In the genomic region with DNA sequence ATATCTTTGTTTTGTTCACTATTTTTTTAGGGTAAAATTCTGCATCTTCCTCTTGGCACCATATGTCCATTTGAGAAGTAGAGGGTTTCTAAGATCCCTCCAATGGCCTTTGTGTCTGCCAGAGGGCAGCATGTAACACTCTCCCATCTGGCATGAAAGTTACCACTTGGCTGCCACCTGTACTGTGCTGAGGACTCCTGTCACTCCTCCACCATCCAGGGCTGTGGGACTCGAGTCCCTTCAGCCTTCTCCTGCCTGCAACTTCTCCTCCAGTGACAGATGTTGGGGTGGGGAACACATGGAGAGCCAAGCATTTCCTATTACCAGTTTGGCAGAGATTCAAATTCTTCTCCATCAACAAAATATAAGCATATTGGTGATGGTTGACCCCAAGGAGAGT, we compare ENCODE assay signal across 12 mouse cellular contexts.
DNase-seq lines count a peak whose midpoint lies in the region; ATAC-seq and TF ChIP-seq lines count a peak whose summit lies in the region.
"Had no signal": no experiment of that assay in that cellular context is flagged by ENCODE, and none has a peak within 500 bp of the region (broad histone marks: within the 10 kb centered on the region; RNA-seq: fewer than 3 reads in every experiment).

No protein-coding gene starts in this region.

- no peak for TF ChIP-seq CTCF in midbrain, postnatal 0 days (IDR thresholded peaks at IDR 0.05)
- TF ChIP-seq CTCF in hindbrain, postnatal 0 days (IDR thresholded peaks at IDR 0.05; ENCODE audit: low read depth), result 0 out of 2 replicates have a peak, but pooled peaks have one; percentile 23
- TF ChIP-seq CTCF in left cerebral cortex, adult 2 months (IDR thresholded peaks at IDR 0.05), result no peak

- no peaks in the 10 kb centered on the region for H3K9me3 ChIP-seq in hindbrain, embryonic 13.5 days
- H3K9me3 ChIP-seq in hindbrain, embryonic 12.5 days (replicated peaks), result no peaks in the 10 kb centered on the region
- no peaks in the 10 kb centered on the region for H3K9me3 ChIP-seq in midbrain, postnatal 0 days (ENCODE audit: low read length)
- H3K9me3 ChIP-seq in midbrain, embryonic 14.5 days (ENCODE audit: control insufficient read depth, low read length), result no peaks in the 10 kb centered on the region
- no peaks in the 10 kb centered on the region for H3K9me3 ChIP-seq in hindbrain, postnatal 0 days (ENCODE audit: low read length)

- no peak overlapping the region for H3K9ac ChIP-seq in hindbrain, embryonic 13.5 days
- no peak overlapping the region for H3K9ac ChIP-seq in hindbrain, embryonic 12.5 days
- no peak overlapping the region for H3K9ac ChIP-seq in midbrain, postnatal 0 days (replicated peaks; ENCODE audit: low read length, poor library complexity, severe bottlenecking)
- no peak overlapping the region for H3K9ac ChIP-seq in midbrain, embryonic 14.5 days (replicated peaks; ENCODE audit: low read length)
- no peak overlapping the region for H3K9ac ChIP-seq in hindbrain, postnatal 0 days (replicated peaks; ENCODE audit: low read length)

- 54% methylated on average over 1 of the region's 1 CpGs for WGBS in hindbrain, embryonic 13.5 days
- WGBS in hindbrain, embryonic 12.5 days, result 53% methylated on average over 1 of the region's 1 CpGs
- 45% methylated on average over 1 of the region's 1 CpGs for WGBS in midbrain, postnatal 0 days
- 50% methylated on average over 1 of the region's 1 CpGs for WGBS in midbrain, embryonic 14.5 days
- WGBS in hindbrain, postnatal 0 days, result 36% methylated on average over 1 of the region's 1 CpGs

- peaks cover 23% of the 10 kb centered on the region for H3K4me1 ChIP-seq in hindbrain, embryonic 13.5 days (replicated peaks)
- peaks cover 14% of the 10 kb centered on the region for H3K4me1 ChIP-seq in hindbrain, embryonic 12.5 days
- no peaks in the 10 kb centered on the region for H3K4me1 ChIP-seq in midbrain, postnatal 0 days (ENCODE audit: insufficient read depth, low read length)
- H3K4me1 ChIP-seq in midbrain, embryonic 14.5 days (ENCODE audit: control insufficient read depth, insufficient read depth, low read length), result peaks cover 20% of the 10 kb centered on the region
- H3K4me1 ChIP-seq in hindbrain, postnatal 0 days (ENCODE audit: insufficient read depth, low read length), result peaks cover 11% of the 10 kb centered on the region

- intact Hi-C loops in left cerebral cortex, adult 2 months (cut with DNase I), result no loop called here

- DNase-seq in midbrain, postnatal 0 days (ENCODE audit: low spot score), result peak; percentile 80
- no peak for DNase-seq in midbrain, embryonic 14.5 days
- DNase-seq in cerebellum, postnatal 10 days, result peak; percentile 84 to 90
- peak; percentile 71 for DNase-seq in hindbrain, postnatal 0 days (ENCODE audit: low spot score)
- DNase-seq in left cerebral cortex, adult 2 months (ENCODE audit: extremely low spot score in 1 of 2, low spot score in 2 of 2), result no peak
- DNase-seq in testis, postnatal 14 days (ENCODE audit: low spot score), result no peak
- DNase-seq: adrenal gland, postnatal 36 days; heart, postnatal 14 days had no signal

- no peaks in the 10 kb centered on the region for H3K36me3 ChIP-seq in hindbrain, embryonic 13.5 days
- H3K36me3 ChIP-seq in hindbrain, embryonic 12.5 days, result no peaks in the 10 kb centered on the region
- H3K36me3 ChIP-seq in midbrain, postnatal 0 days (ENCODE audit: insufficient read depth, low read length), result no peaks in the 10 kb centered on the region
- H3K36me3 ChIP-seq in midbrain, embryonic 14.5 days (ENCODE audit: control insufficient read depth, insufficient read depth, low read length), result no peaks in the 10 kb centered on the region
- H3K36me3 ChIP-seq in hindbrain, postnatal 0 days (ENCODE audit: insufficient read depth, low read length), result no peaks in the 10 kb centered on the region

- no peaks in the 10 kb centered on the region for H3K27me3 ChIP-seq in hindbrain, embryonic 13.5 days
- H3K27me3 ChIP-seq in hindbrain, embryonic 12.5 days, result no peaks in the 10 kb centered on the region
- H3K27me3 ChIP-seq in midbrain, postnatal 0 days (ENCODE audit: insufficient read depth, low read length), result no peaks in the 10 kb centered on the region
- no peaks in the 10 kb centered on the region for H3K27me3 ChIP-seq in midbrain, embryonic 14.5 days (ENCODE audit: control insufficient read depth, insufficient read depth, low read length)
- no peaks in the 10 kb centered on the region for H3K27me3 ChIP-seq in hindbrain, postnatal 0 days (ENCODE audit: insufficient read depth, low read length)

- H3K27ac ChIP-seq in hindbrain, embryonic 13.5 days, result no peak overlapping the region; the same call in 1 of the 2 replicates
- H3K27ac ChIP-seq in hindbrain, embryonic 12.5 days, result no peak overlapping the region
- no peak overlapping the region for H3K27ac ChIP-seq in midbrain, postnatal 0 days (ENCODE audit: low read depth, low read length)
- no peak overlapping the region for H3K27ac ChIP-seq in midbrain, embryonic 14.5 days (replicated peaks; ENCODE audit: low read depth, low read length)
- no peak overlapping the region for H3K27ac ChIP-seq in hindbrain, postnatal 0 days
- H3K27ac ChIP-seq in left cerebral cortex, adult 2 months, result no peak overlapping the region

- H3K4me3 ChIP-seq in hindbrain, embryonic 13.5 days, result no peak overlapping the region
- no peak overlapping the region for H3K4me3 ChIP-seq in hindbrain, embryonic 12.5 days
- H3K4me3 ChIP-seq in midbrain, postnatal 0 days (ENCODE audit: low read depth, low read length), result no peak overlapping the region
- H3K4me3 ChIP-seq in midbrain, embryonic 14.5 days (replicated peaks; ENCODE audit: low read depth, low read length), result no peak overlapping the region
- H3K4me3 ChIP-seq in hindbrain, postnatal 0 days (ENCODE audit: low read length), result no peak overlapping the region
- H3K4me3 ChIP-seq in left cerebral cortex, adult 2 months, result no peak overlapping the region

- peak; percentile 64 for ATAC-seq in hindbrain, embryonic 13.5 days (ENCODE audit: low FRiP score)
- ATAC-seq in hindbrain, embryonic 12.5 days (ENCODE audit: low FRiP score), result no peak
- peak; percentile 59; the same call in 1 of the 2 replicates for ATAC-seq in midbrain, postnatal 0 days (ENCODE audit: low FRiP score)
- no peak; the same call in 1 of the 2 replicates for ATAC-seq in midbrain, embryonic 14.5 days (ENCODE audit: low FRiP score, low TSS enrichment)
- peak; percentile 79 for ATAC-seq in hindbrain, postnatal 0 days
- ATAC-seq: CD4-positive, CD25-positive, alpha-beta regulatory T cell, adult 4 months; lung, postnatal 0 days had no signal

- H3K4me2 ChIP-seq in hindbrain, embryonic 13.5 days, result no peak overlapping the region
- H3K4me2 ChIP-seq in hindbrain, embryonic 12.5 days (replicated peaks), result no peak overlapping the region
- no peak overlapping the region for H3K4me2 ChIP-seq in midbrain, postnatal 0 days (ENCODE audit: low read depth, low read length, poor library complexity, severe bottlenecking)
- H3K4me2 ChIP-seq in midbrain, embryonic 14.5 days (ENCODE audit: low read length), result no peak overlapping the region
- H3K4me2 ChIP-seq in hindbrain, postnatal 0 days (ENCODE audit: low read depth, low read length), result no peak overlapping the region

Comparison
In these comparisons a context has a peak if more than half of its experiments do, and no peak if none do; other contexts are left out.
1. ATAC-seq: peak in hindbrain, embryonic 13.5 days (single experiment), midbrain, postnatal 0 days (single experiment) and hindbrain, postnatal 0 days (single experiment); none in hindbrain, embryonic 12.5 days (single experiment) and midbrain, embryonic 14.5 days (single experiment).
2. DNase-seq: peak in midbrain, postnatal 0 days (single experiment), cerebellum, postnatal 10 days (2 of 2) and hindbrain, postnatal 0 days (single experiment); none in midbrain, embryonic 14.5 days (single experiment), left cerebral cortex, adult 2 months (0 of 2) and testis, postnatal 14 days (single experiment).